13 mouse cellular contexts compared by ENCODE assay signal in genomic region chr10:105772821-105773302, GRCm38 (mm10).
DNase-seq lines count a peak whose midpoint lies in the region; ATAC-seq and TF ChIP-seq lines count a peak whose summit lies in the region.
"Had no signal": no experiment of that assay in that cellular context is flagged by ENCODE, and none has a peak within 500 bp of the region (broad histone marks: within the 10 kb centered on the region; RNA-seq: fewer than 3 reads in every experiment).

No protein-coding gene starts in this region.

- TF ChIP-seq CTCF in gastrocnemius, adult 2 months (IDR thresholded peaks at IDR 0.05) = no peak
- no peak for TF ChIP-seq CTCF in midbrain, postnatal 0 days (IDR thresholded peaks at IDR 0.05)

- no peak overlapping the region for H3K9ac ChIP-seq in liver, embryonic 12.5 days
- no peak overlapping the region for H3K9ac ChIP-seq in hindbrain, embryonic 16.5 days (ENCODE audit: low read depth, low read length)
- H3K9ac ChIP-seq in midbrain, postnatal 0 days (replicated peaks; ENCODE audit: low read length, poor library complexity, severe bottlenecking) = no peak overlapping the region
- H3K9ac ChIP-seq: embryonic facial prominence, embryonic 13.5 days; intestine, embryonic 15.5 days; limb, embryonic 13.5 days had no signal

- intact Hi-C loops in gastrocnemius, adult 2 months (cut with DNase I) = no loop called here

- H3K4me3 ChIP-seq in gastrocnemius, adult 2 months = no peak overlapping the region
- no peak overlapping the region for H3K4me3 ChIP-seq in liver, embryonic 12.5 days
- no peak overlapping the region for H3K4me3 ChIP-seq in hindbrain, embryonic 16.5 days (ENCODE audit: low read length)
- H3K4me3 ChIP-seq in midbrain, postnatal 0 days (ENCODE audit: low read depth, low read length) = no peak overlapping the region
- H3K4me3 ChIP-seq: embryonic facial prominence, embryonic 13.5 days; intestine, embryonic 15.5 days; limb, embryonic 13.5 days had no signal

- no peak overlapping the region for H3K4me2 ChIP-seq in liver, embryonic 12.5 days
- H3K4me2 ChIP-seq in hindbrain, embryonic 16.5 days (ENCODE audit: low read length) = no peak overlapping the region
- no peak overlapping the region for H3K4me2 ChIP-seq in midbrain, postnatal 0 days (ENCODE audit: low read depth, low read length, poor library complexity, severe bottlenecking)
- H3K4me2 ChIP-seq: embryonic facial prominence, embryonic 13.5 days; intestine, embryonic 15.5 days; limb, embryonic 13.5 days had no signal

- peaks cover 4% of the 10 kb centered on the region; the same call in 1 of the 2 replicates for H3K36me3 ChIP-seq in liver, embryonic 12.5 days
- no peaks in the 10 kb centered on the region for H3K36me3 ChIP-seq in hindbrain, embryonic 16.5 days (ENCODE audit: control insufficient read depth, insufficient read depth, low read length)
- H3K36me3 ChIP-seq in midbrain, postnatal 0 days (ENCODE audit: insufficient read depth, low read length) = no peaks in the 10 kb centered on the region
- H3K36me3 ChIP-seq: embryonic facial prominence, embryonic 13.5 days; intestine, embryonic 15.5 days; limb, embryonic 13.5 days had no signal

- H3K4me1 ChIP-seq in liver, embryonic 12.5 days = no peaks in the 10 kb centered on the region
- H3K4me1 ChIP-seq in hindbrain, embryonic 16.5 days (ENCODE audit: control insufficient read depth, insufficient read depth, low read depth, low read length) = no peaks in the 10 kb centered on the region
- no peaks in the 10 kb centered on the region for H3K4me1 ChIP-seq in midbrain, postnatal 0 days (ENCODE audit: insufficient read depth, low read length)
- H3K4me1 ChIP-seq: embryonic facial prominence, embryonic 13.5 days; intestine, embryonic 15.5 days; limb, embryonic 13.5 days had no signal

- no peak overlapping the region for H3K27ac ChIP-seq in gastrocnemius, adult 2 months
- no peak overlapping the region for H3K27ac ChIP-seq in liver, embryonic 12.5 days
- H3K27ac ChIP-seq in hindbrain, embryonic 16.5 days (ENCODE audit: low read depth, low read length) = no peak overlapping the region
- H3K27ac ChIP-seq in midbrain, postnatal 0 days (ENCODE audit: low read depth, low read length) = no peak overlapping the region
- H3K27ac ChIP-seq: embryonic facial prominence, embryonic 13.5 days; intestine, embryonic 15.5 days; limb, embryonic 13.5 days had no signal

- DNase-seq in gastrocnemius, adult 2 months = peak; percentile 16
- no peak for DNase-seq in gastrocnemius, adult 18-20 months (ENCODE audit: low spot score)
- DNase-seq in liver = no peak
- no peak for DNase-seq in midbrain, postnatal 0 days (ENCODE audit: low spot score)
- no peak for DNase-seq in layer of hippocampus, adult 18-20 months (ENCODE audit: low spot score in 2 of 2)
- DNase-seq: cerebellum, adult 8-10 months; layer of hippocampus, adult 9-11 months had no signal

- peak; percentile 37; the same call in 1 of the 2 replicates for ATAC-seq in liver, embryonic 12.5 days
- ATAC-seq in hindbrain, embryonic 16.5 days = peak; percentile 34; the same call in 1 of the 2 replicates
- peak; percentile 16; the same call in 1 of the 2 replicates for ATAC-seq in midbrain, postnatal 0 days (ENCODE audit: low FRiP score)
- ATAC-seq: CD4-positive, CD25-positive, alpha-beta regulatory T cell, adult 4 months; intestine, embryonic 15.5 days had no signal

- no peaks in the 10 kb centered on the region for H3K27me3 ChIP-seq in liver, embryonic 12.5 days (replicated peaks)
- H3K27me3 ChIP-seq in hindbrain, embryonic 16.5 days (replicated peaks; ENCODE audit: control insufficient read depth, insufficient read depth, low read length) = no peaks in the 10 kb centered on the region
- H3K27me3 ChIP-seq in midbrain, postnatal 0 days (ENCODE audit: insufficient read depth, low read length) = no peaks in the 10 kb centered on the region
- H3K27me3 ChIP-seq: embryonic facial prominence, embryonic 13.5 days; intestine, embryonic 15.5 days; limb, embryonic 13.5 days had no signal

- no peaks in the 10 kb centered on the region for H3K9me3 ChIP-seq in liver, embryonic 12.5 days (replicated peaks)
- H3K9me3 ChIP-seq in hindbrain, embryonic 16.5 days (ENCODE audit: control insufficient read depth, low read length) = no peaks in the 10 kb centered on the region
- H3K9me3 ChIP-seq in midbrain, postnatal 0 days (ENCODE audit: low read length) = no peaks in the 10 kb centered on the region
- H3K9me3 ChIP-seq: embryonic facial prominence, embryonic 13.5 days; intestine, embryonic 15.5 days; limb, embryonic 13.5 days had no signal

- WGBS in liver, embryonic 12.5 days (ENCODE audit: insufficient replicate concordance) = 81% methylated on average over 9 of the region's 9 CpGs
- WGBS in hindbrain, embryonic 16.5 days = 89% methylated on average over 9 of the region's 9 CpGs
- 92% methylated on average over 9 of the region's 9 CpGs for WGBS in midbrain, postnatal 0 days
